Mouse (Mus musculus) layer of hippocampus, postnatal 10 days (tissue): ENCODE measurements around the gene Srsf1. TPM values are rescaled to one million over a fixed set of nuclear protein-coding genes. Genes with fewer than 3 reads are reported as not detected.

ENCODE experiments used
- DNase-seq, 2 experiments: peaks; one replicate each; pipeline ENCODE4 v3.0.0; 2021; ENCODE audit warnings: low spot score in 2 of 2
- long read RNA-seq: library from polyadenylated mRNA; stranded (forward); transcript quantifications from one replicate; pipeline ENCODE4 v2.0.0, GENCODE M21; 2023
- total RNA-seq, 2 experiments: library from RNA; stranded (reverse); gene quantifications; 2 replicates each; pipeline ENCODE4 v1.2.3; 2021

Gene Srsf1
- 100 to 1,000 TPM; 218 to 245 TPM for total RNA-seq
- long read RNA-seq, full-length matches to known transcripts: 30 of 71 reads
- long read RNA-seq, partial matches to known transcripts: 4 of 71 reads
- long read RNA-seq, other reads (novel, unspliced or antisense): 37 of 71 reads

DNA sequence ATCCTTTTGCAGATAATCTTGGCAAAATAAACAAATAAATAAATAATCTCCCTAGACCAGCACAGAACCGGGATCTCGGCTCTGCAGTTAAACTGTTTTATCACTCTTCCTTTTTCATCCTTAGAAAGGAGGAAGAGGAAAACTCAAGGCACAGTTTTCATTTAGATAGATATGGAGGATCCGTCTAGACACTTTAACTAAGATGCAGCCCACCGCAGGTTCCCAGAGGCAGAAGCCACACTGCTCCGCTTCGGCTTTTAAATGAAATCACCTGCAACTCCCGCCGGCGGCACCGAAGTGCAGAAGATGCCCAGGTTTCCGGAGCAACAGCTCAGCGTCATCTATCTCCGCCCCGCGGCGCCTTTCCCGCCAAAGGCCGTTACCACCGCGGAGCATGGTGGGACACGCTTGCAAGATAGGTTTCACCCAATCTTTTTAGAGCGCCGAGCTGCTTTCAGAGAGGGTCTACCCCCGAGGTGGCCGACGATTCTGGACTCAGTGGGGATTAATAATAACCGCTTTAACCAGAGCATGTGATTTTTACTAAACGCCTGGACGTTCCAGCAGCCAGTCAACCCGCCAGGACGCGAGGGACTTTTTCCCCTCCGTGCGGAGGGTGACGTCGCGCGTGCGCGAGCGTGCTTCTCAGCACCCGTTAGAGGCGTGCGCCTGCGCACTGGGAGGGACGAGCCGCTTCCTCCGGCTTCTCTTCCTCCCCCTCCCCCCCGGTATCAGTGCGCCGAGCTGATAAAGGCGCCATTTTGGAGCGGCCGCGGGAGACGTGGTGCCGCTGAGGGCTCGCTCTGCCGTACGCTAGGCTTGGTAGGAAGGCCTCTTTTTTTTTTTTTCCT is at the start of gene Srsf1:
Gene Srsf1 (plus strand): TSS at position 430 of the 851 bp plus-strand sequence.
- DNase-seq: peak; percentile 96 to 98

DNA sequence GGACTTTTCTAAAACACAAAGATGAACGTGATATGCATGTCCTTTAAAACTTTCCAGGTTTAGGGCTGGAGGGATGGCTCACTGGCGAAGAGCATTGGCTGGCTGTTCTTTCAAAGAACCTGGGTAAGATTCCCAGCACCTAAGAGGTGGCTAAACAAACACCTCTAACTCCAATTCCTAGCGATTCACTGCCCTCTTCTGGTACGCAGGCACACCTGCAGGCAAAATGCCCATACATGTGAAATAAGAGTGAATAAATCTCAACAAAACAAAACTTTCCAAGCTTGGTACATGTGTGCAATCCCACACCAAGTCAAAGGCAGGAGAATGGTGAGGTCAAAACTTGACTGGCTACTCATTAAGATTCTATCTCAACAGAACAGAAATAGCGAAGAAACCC is 47.4 kb upstream of the Srsf1 start:
- DNase-seq: no peak

DNA sequence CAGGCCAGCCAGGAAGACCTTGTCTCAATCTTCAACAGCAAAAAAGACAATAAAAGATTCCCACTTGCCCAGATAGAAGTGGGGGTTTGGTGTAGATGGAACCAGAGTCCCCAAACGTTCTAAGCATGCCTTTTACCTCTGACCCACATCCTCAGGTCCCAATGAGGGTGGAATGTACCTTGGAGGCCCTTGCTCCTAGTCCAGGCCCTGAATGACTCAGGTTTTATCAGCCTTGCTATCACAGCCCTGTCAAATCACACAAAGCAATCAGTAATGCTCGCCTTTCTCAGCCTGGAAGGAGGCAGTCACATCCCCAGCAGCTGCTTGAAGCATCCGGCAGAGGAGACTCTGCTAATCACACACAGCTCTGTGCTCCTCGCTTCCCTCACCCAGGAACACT is 44.4 kb upstream of the Srsf1 start:
- DNase-seq: no peak

DNA sequence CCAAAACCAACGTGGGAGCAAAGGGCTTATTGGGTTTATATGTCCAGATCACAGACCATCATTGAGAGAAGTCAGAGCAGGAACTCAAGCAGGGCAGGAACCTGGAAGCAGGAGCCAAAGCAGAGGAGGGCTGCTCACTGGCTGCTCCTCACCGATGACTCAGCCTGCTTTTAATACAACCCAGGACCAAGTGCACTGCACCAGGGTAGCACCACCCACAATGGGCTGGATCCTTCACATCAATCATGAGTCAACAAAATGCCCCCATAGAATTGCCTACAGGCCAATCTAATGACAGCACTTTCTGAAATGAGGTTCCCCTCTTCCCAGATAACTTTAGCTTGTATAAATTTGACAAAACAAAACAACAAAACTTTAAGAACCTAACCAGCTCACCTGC is 43.0 kb upstream of the Srsf1 start:
- DNase-seq: no peak

DNA sequence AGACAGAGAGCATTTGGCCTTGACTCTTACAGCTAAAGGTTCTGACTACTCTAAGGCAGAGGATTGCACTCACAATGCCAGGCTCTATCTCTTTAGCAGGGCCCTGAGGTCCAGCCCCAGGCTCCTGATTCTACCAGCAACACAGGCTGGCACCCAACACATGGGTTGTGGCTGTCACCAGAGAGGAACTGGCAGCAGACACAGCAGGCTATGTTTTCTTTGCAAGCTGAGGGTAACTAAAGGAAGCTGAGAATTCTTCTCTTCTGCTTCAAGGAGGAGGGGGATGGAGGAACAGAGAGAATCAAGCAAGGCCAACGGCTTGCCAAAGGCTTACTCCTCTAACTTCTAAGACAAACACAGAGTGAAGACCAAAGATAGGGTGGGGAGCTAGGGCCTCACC is 38.5 kb upstream of the Srsf1 start:
- DNase-seq: no peak

DNA sequence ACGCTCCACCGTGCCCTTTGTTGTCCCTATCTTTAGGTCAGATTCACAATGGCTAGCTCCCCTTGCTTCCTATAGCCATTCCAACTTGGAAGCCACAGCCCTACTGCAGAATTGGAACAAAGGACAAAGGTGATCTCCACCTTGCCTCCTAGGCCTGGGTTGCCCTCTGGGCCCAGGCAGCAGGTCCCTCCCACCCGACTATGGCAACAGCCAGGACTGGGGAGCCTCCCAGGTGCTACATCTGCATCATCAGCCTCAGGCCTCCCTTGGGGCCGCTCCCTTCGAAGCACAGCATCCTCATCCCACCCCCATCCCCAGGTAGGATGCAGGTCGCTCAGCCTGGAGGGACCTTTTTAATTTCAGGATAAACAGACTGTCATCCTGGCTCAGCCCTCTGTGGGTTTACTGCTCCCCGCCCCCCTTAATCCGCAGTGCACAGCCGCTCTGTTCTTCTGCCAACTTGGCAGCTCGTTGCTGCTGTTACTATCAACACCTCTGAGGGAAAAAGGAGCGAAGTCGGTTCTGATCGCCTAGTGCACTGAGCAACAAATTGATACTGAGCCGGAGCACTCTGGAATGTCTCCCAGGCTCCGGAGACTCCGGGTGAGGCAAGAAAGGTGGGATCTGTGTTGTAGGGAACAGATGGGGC is 37.5 kb upstream of the Srsf1 start:
- DNase-seq: peak; percentile 60 to 64

DNA sequence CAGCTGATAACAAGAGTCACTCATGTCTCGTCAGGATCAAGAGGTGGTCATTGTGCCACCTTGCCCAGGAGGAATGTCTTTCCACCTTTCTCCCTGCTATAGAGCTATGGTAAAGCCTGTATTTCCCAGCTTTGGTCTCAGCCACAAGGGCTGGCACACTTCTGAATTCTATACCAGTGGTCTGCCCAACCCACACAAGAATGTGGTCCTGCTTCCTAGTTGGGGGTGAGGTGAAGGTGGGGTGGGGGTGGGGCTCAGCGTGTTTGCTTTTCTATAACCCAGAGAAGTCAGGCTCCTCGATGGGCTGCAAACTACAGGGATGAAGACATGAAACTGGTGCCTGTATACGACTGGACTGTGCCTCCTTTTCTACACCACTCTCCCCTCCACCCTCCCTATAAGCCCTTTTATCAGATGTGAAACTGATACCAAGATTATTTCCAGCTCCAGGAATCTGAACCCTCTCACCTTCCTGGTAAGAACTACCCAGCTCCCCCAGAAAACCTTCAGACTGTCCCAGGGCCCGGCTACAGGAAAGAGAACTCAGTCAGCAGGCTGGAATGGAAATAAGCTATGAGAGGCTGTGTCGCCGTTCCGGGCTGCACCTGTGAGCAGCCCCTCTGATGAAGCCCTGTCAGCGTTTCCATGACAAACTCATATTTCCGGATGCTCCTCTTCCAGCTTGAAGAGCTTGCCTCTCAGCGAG is 35.8 kb upstream of the Srsf1 start:
- peak in 1 of 2 experiments; percentile 22 for DNase-seq

DNA sequence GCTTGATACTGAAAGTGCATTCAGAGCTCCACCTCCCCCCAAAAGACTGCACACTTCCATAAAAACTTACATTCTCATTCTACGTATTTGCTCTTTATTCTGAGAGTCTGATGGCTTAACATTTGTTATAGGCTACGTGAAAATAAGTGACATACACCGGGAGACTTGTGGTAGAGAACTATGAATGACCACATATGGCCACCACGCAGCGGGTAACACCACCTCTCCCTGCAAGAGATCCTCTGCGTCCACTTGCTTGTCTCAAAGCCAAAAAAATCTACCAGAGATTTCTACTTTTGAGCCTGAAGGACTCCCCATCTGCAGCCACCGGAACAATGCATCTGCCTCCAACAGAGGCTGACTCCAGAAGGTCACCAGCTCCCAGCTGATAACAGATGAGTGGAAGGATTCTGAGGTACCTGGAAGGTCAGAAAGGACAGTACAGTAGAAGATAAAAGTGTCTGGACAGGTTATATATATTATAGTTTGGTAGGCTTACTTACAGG is 35.2 kb upstream of the Srsf1 start:
- no peak for DNase-seq

DNA sequence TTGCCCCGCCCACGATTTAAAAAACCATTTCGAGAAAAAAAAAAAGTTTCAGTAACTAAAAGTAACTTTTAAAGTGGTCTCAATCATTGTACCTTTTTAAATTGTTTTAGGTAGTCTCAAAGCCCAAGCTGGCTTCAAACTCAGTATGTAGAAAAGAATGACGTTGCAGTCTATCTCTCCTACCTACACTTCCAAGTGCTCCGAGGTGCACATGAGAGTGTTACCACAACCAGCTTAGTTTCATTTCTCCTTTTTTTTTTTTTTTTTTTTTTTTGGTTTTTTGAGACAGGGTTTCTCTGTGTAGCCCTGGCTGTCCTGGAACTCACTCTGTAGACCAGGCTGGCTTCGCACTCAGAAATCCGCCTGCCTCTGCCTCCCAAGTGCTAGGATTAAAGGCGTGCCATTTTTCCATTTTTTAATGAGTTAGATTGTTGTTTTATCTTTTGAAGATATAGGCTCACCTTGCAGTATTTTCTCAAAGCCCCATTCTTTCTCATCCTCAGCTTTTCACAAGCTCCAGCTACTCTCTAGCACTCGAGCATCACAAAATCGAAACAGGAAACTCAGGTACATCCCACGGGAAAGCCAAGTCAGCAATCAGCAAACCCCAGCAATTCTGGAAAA is 34.4 kb upstream of the Srsf1 start:
- no peak for DNase-seq

DNA sequence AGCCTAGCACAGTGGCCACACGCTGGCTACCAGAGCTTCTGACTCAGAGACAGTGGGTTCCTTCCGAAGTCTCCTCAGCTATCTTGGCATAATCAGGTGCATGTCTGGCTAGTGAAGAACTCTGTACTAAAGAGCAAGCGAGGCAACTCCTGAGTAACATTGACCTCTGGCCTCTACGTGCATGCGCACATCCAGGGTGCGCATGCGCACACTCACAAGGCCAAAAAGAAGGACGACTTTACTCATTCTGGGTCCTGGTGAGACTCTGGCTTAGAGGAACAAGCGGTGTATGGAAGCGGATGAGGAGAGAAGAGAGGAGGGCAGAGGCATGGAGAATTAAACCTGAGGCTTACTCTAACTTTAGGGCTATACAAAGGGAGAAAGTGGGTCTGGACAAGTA is 33.5 kb upstream of the Srsf1 start:
- no peak for DNase-seq

DNA sequence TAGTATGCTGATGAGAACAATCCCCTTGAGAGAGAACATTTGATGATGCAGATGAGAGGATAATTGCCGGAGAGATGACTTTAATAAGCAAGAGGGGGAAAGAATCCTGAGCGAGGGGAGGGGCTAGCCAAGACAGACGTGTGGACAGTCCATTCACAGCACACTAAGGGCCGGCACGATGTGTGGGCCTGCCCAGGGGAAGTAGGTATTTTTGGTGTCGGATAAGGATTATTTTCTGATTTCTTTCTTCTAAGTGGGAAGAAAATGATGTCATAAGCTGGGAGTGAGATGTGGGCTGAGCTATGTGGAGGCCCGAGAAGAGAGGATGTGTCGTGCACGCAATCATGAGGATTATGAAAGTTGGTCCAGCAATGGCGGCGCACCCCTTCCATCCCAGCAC is 32.0 kb upstream of the Srsf1 start:
- peak in 1 of 2 experiments; percentile 20 for DNase-seq

DNA sequence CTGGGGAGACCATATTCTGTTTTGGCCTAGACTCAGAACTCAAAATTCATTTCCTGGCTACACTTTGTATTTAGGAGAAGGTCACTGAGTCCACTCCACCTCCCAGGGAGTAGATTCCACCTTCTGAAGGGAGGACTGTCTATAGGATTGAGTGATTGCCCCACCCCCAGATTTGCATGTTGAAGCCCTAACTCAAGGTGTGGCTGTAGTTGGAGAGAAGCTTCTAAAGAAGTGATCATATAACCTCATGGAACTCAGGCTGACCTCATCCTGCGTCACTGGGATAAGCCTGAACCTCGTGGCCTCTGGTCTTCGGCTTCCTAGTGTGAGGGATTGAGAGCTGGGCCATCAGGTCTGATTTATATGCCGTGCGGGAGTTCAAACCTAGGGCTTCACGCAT is 31.4 kb upstream of the Srsf1 start:
- DNase-seq: no peak

DNA sequence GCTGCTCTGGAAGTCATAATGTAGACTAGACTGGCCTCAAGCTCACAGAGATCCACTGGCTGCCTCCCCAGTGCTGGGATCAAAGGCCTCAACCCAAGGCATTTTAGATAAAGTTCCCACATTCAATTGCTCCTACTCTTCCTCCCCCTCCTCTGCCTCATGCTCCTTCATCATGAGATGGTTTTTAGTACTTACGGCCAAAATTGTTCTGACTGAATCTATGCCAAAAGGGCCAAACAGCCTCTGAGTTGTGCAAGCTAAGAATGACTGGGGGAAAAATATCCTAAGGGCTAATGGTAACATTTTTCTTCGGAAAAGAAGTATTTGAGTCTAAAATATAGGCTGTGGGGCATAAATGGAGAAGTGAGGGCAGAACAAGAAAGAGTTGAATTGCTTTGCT is 23.2 kb upstream of the Srsf1 start:
- no peak for DNase-seq

DNA sequence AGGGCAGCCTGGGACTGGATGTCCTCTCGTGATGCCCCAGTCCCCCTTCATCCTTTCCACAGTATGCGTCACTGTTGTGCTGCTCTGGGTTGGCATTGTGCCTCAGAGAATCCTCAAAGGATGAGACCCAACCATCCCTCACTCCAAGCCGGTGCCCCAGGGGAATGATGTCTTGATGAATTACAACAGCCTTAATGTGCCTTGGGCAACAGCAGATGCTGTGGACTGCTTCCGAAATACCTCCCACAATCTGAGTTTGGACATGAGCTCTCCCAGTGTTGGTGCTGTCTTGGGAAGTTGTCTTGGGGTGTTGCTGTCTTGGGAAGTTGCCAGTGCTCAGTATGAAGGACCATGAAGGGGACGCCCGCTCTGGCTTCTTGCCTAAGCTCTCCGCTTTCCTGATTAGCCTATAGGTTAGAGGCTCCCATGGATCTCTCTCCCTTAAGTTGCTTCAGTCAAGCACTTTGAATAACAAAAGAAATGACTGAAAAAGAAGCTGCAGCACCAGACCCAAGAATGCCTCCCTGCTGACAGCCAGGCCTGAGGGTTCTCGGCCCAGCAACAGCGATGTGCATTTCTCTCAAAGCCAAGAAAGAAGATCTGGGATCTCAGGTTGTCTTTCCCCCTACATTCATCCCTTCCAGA is 19.7 kb upstream of the Srsf1 start:
- DNase-seq: no peak

DNA sequence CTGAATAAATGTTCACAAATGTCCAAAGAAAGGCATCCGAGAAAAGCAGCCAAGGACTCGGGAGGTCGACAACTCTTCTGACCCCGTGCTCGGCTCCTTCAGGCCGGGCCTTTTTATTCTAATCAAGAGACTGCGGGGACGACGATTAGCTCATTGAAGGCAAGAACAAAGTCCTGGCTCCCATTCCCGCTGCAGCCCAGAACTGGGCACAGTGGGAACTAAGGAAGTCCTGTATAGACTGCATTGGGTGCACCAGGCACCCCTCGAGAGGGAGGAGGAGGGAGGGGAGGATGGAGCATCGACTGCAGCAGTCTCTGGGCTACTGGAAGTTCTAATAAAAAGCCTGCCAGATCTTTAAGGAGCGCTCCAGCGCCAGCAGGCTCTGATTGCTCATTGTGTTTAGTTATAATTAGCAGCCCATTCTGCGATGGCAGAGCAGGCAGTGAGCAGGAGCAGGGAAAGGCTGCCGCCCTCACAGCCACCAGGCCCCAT is 18.9 kb upstream of the Srsf1 start:
- peak; percentile 25 to 28 for DNase-seq

DNA sequence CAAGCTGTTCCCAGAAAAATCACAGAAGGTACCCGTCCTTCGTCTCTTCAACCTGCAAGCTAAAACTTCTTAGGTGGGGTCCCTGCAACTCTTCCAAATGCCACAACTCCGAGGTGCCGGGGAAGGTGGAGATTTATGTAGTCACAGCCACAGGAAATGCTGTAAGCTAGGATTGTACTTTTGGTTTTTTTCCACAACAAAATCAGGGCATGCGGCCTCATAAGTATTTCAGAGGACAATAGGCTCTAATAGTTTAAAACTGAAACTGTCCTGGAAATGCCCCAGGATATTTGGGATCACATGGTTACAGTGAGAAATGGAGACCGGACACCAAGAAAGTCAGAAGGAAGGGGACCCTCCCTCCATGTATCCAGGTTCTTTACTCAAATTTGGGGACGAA is 17.0 kb upstream of the Srsf1 start:
- DNase-seq: no peak

DNA sequence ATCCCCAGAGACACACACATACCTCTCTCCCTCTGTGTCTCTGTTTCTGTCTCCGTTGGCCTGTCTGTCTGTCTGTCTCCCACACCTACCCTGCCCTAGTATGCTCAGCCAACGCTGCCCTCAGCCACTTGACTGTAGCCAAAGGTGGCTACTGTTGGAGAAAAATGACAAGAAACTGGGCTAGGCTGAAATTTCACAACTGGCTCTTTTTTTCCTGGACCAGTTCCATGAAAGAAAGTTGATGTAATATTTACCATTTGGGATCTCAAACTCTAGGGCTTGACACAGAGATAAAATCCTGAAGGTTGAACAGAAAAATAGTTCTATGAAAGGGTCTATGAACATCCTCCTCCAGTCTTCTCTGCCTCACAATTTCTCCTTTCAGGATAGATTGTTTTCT is 16.3 kb upstream of the Srsf1 start:
- no peak for DNase-seq

DNA sequence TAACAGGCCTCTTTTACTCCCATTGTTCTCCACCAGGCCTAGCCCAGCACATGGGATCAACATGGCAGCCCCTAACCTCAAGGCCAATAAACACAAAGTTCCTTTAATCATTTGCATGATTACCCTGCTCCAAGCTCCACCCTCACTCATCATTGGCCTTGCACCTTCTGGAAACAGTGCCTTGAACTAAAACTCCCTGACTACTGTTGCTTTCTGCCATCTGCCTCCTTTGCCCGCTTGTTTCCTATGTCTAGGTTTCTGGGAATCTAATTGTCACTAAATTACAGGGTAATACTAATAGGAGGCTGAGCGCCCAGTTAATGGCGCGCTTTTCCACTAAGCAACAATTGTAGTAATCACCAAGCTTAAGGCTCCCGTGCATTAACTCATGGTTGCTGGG is 15.4 kb upstream of the Srsf1 start:
- no peak for DNase-seq

DNA sequence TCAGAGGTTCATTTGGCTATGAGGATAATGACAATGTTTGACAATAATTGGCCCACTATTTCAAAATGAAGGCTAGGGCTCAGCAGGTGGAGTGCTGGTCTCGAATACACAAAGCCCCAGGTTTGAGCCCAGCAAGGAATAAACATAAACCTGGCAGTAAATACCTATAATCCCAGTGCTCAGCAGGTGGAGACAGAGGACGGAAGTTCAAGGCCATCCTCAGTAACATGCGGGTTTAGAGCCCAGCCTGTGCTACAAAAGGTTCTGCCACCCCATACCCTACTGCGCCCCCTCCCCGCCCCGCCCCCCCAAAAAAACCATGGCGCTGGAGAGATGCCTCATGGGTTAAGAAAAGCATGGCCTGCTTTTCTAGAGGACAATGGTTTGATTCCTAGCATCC is 11.2 kb upstream of the Srsf1 start:
- no peak for DNase-seq

DNA sequence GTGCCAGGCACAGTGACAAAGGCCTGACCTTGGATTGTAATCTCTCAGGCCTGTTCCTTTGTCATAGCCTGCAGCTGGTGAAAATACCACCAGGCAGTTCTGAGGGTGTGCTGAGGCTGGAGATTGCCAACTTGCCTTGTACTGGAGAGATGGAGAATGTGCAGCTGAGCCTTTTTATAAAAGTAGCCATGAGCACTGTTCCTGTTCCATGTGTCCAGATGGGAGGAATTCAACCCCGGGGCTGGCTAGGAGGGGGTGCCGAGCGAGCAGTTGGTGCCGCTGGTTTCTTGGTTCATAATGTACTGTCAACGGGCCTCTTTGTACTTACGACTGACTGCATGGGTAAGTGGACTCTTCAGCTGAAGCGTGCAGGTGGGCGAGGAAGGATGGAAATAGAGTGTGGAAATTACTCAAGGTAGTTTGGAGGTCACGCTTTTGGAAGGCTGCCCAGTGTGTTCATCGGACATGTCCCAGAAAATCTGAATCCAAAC is 10.4 kb upstream of the Srsf1 start:
- DNase-seq: peak; percentile 25 to 38
